Mouse (Mus musculus) urinary bladder, postnatal 4 days (tissue): ENCODE measurements around the gene Crmp1.

Experiments
- DNase-seq, 2 experiments: peaks; one replicate each; pipeline ENCODE4 v3.0.0; 2021 to 2022; ENCODE audit warnings: low spot score in 2 of 2

The Crmp1 gene

DNA sequence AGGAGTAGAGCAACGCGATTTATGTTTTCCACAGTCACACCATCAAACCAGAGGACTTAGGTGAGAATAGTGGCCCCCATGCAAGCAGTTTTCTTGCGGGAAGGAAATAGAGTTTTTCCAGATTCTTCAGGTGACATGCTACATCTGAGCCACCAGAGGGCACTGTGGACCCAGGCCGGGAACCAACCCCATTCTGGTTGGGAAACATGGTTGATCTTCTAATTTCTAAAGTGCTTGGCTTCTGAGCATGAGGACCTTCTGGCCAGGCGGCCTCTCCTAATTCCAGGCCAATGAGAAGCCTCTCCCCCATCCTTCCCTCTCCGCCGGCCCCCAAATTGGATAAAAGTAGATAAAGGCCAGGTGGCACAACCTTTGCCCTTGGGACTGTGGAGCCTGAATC, 56.6 kb downstream of the Crmp1 start:
- DNase-seq: no peak

- DNase-seq: no peak
Observed at GRCm38 (mm10) chr5:37310026-37310425, 68.3 kb downstream of the Crmp1 start.

- no peak for DNase-seq
Observed at GRCm38 (mm10) chr5:37312980-37313722, 71.4 kb downstream of the Crmp1 start.

DNA sequence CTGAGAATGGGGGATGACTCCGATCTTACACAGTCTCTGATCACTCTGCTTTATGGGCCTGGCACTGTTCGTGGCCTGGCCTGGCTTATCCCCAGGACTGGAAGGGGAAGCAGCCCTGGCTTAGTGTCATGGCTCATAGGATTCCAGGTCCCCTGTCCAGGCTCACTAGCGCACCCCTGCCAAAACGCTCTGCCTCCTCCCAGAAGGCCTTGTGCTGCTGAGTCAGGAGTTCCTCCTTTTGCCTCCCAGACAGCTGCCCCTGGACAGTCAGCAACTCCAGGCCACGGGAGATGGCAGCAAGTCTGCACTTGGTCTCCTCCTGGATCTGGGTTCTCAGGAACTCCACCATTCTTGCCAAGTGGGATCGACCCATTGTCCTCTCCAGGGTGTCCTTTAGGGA, 77.0 kb downstream of the Crmp1 start:
- no peak for DNase-seq

- DNase-seq: no peak
Observed at GRCm38 (mm10) chr5:37320174-37320573, 78.4 kb downstream of the Crmp1 start.

DNA sequence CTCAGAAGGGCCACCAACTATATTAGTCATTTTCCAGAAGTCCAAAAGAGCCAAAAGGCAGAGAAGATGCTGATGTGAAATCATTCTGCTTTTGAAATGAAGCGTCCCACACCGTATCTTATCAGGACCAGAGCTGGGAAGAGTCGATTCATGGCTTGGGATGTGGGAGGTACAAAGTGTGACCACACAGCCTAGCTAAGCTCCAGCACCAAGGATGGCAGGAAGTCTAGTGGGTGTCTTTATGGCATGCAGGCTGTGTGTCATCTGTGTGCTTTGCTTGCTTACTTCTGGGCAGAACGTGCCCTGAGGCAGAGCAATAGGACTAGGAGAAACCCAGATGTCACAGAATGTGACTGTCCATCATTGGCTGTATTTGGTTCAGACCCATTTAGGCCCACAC, 79.0 kb downstream of the Crmp1 start:
- DNase-seq: no peak

GRCm38 (mm10) chr5:37326675-37327074, 84.9 kb downstream of the Crmp1 start:
- DNase-seq: no peak

DNA sequence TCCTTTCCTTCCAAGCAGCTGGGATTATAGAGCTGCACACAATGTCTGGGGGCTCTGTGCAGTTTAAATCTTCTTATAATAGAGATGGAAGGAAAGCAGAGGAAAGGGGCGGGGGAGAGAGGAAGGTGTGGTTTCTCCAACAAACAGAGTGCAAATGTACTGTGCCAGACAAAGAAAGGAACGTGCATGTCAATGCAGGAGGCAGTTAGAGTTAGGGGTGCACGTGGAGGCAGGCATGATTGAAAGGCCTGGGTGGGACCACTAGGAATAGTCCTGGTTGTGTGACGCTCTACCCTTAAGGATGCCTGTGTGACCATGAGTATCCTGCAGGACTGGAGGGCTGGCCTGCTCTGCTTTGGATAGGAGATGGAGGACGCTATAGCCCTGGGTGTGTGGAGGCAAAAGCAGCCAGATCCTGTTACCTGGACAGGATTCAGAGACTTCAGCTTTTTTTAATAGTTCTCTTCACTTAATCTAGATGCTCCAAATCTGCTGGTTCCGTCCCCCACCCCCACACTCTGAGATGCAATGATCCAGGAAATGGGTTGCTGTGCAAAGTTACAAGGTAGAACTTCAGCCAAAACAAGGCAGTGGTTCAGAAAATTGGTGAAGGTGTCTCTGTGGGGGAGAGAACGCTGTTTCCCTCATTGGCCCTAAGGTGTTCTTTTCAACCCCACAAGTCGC, 88.9 kb downstream of the Crmp1 start:
- DNase-seq: no peak

GRCm38 (mm10) chr5:37331133-37331505, 89.4 kb downstream of the Crmp1 start:
- no peak for DNase-seq

DNA sequence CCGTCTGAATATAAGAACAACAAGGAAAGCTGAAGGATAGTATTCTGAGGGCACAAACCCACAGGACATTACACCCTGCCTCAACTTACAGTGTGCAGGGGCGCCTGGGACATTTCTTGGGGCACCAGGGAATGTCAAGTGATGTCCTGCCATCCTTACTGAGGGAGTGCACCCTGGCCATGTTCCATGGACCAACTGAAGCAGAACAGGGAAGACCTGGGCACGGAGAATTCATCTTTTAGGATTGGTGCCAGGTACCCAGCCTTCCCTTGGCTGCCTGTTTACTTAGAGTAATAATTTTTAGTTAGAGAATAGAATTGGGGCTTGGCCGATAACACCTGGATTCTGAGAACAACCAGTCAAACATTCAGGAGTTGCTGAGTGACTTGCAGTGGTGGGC, 90.3 kb downstream of the Crmp1 start:
- no peak for DNase-seq

DNA sequence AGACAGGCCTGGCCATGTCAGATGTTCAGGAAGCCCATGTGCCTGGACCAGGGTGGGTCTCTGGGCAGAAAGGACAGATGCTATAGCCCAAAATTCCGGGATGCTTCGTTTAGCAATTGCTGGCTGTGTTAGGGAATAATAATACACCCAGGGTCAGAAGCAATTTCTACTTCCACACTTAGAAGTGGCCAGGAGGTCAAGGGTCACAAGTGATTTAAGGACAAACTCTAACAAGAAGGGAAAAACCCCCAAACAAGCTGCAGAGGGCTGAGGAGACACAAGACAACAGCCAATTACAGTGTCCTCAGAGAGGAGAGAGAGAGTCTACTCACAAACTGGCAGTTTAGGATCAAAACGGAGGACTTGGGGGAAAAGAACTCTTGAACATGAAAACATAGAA, 93.3 kb downstream of the Crmp1 start:
- DNase-seq: no peak

GRCm38 (mm10) chr5:37336485-37337105, 94.9 kb downstream of the Crmp1 start, which contains the start of gene Evc:
Gene Evc (minus strand): TSS chr5:37336894.
- DNase-seq: peak; percentile 72 to 81

DNA sequence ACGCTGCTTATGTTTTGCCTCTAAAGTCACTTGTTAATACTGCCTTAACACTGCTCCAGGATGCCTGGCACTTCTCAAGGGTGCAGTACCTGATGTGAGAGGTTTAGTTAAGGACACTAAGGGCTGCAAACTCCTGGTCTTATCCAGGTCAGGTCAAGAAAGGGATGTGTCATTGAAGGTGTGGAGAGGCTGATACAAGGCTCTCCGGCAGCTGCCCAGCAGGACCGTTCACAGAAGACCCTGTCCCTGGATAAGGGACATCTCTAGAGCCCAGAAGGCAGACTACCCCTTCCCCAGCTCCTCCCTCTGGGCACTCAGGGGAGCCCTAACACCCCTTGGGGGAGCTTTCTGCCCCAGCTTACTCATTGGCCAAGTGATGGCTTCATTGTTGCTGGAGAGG, 96.0 kb downstream of the Crmp1 start:
- no peak for DNase-seq

DNA sequence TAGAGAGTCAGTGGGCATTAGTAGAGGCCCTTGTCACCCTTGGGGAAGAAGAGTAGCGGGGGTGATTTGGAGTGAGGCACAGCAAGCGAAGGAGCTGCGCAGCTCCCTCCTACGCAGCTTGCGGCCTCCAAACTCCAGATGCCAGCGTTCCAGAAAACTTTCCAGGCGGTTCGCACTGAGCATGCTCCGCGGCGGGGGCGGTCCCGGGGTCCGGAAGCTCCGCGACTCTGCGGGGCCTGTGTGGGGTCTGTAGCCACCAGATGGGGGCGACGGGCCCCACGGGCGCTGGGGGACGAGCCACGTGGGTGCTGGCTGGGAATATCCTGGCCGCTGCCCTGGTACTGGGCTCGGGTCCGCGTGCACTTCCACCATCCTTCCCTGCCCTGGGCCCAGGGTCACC, 96.5 kb downstream of the Crmp1 start, which contains the start of gene Evc2:
Gene Evc2, plus strand, starts transcription at position 212 of the 400 bp plus-strand sequence.
- peak; percentile 75 to 80 for DNase-seq
